Mouse (Mus musculus) ES-E14 (cell line): ENCODE data around the gene Fcgr4. TPM values are rescaled to one million over a fixed set of nuclear protein-coding genes. Genes with fewer than 3 reads are reported as not detected.
"Not testable (repeated sequence)": the region's sequence is repeated elsewhere in the genome, so short reads cannot be mapped to it uniquely, and the experiment has no call there.

Experiments used
- DNase-seq: peaks from one replicate; pipeline ENCODE4 v3.0.0-alpha.2; 2013; ENCODE audit warnings: low read depth, low spot score
- H3K27ac ChIP-seq: 2 replicates; pipeline ENCODE4 v1.5.1; 2012; ENCODE audit warnings: low read depth, mild to moderate bottlenecking, low read length, moderate library complexity, mixed read lengths; ENCODE audit not compliant: poor library complexity, insufficient read depth, severe bottlenecking
- H3K36me3 ChIP-seq: 2 replicates; pipeline ENCODE4 v1.6.1; 2012; ENCODE audit warnings: mild to moderate bottlenecking, low read length, moderate library complexity, mixed read lengths; ENCODE audit not compliant: control insufficient read depth, poor library complexity, insufficient read depth, severe bottlenecking
- H3K4me1 ChIP-seq, 2 experiments: fragments of 150-350 bp in 1 of 2; sonication (generic) in 1 of 2; 2 replicates each; pipeline ENCODE4 v1.6.1; 2012; ENCODE audit warnings: low read length in 2 of 2, mild to moderate bottlenecking in 1 of 2, mixed read lengths in 1 of 2; ENCODE audit not compliant: control insufficient read depth in 2 of 2, insufficient read depth in 2 of 2, poor library complexity in 1 of 2
- H3K4me3 ChIP-seq, 2 experiments: fragments of 150-350 bp in 1 of 2; sonication (generic) in 1 of 2; 2 replicates each; pipeline ENCODE4 v1.5.1; 2012; ENCODE audit warnings: low read length in 2 of 2, low read depth in 1 of 2, mild to moderate bottlenecking in 1 of 2, mixed read lengths in 1 of 2; ENCODE audit not compliant: insufficient read depth in 1 of 2, poor library complexity in 1 of 2, severe bottlenecking in 1 of 2
- H3K9ac ChIP-seq: 2 replicates; pipeline ENCODE4 v1.6.1; 2012; ENCODE audit warnings: low read depth, mild to moderate bottlenecking, low read length, mixed read lengths; ENCODE audit not compliant: poor library complexity, insufficient read depth, severe bottlenecking
- H3K9me3 ChIP-seq: fragments of 150-350 bp; sonication (generic); 2 replicates; pipeline ENCODE4 v1.6.1; 2012; ENCODE audit warnings: low read depth, mild to moderate bottlenecking, low read length; ENCODE audit not compliant: control insufficient read depth, insufficient read depth
- in situ Hi-C, 2 experiments: fragments of 600-800 bp; cut with MboI; formaldehyde crosslinking; loops; one replicate each; pipeline ENCODE4 v1.15.1; 2025; ENCODE audit warnings: low sequenced_read_pairs in 2 of 2, inconsistent platforms in 1 of 2; ENCODE audit not compliant: unreplicated experiment in 2 of 2
- total RNA-seq: library from RNA; depleted of rRNA; stranded (reverse); fragments of 300-350 nt; gene quantifications from 2 replicates; pipeline ENCODE4 v1.2.3, GENCODE M21; 2012

Fcgr4 gene
- total RNA-seq, 1 experiment = 0.49 TPM

- H3K36me3 ChIP-seq, H3K27ac ChIP-seq, H3K4me3 ChIP-seq, H3K4me1 ChIP-seq, DNase-seq, H3K9ac ChIP-seq, in situ Hi-C loops, H3K9me3 ChIP-seq: not testable (repeated sequence)
Measured at GRCm38 (mm10) chr1:171069508-171069907, 50.8 kb downstream of the Fcgr4 start.

DNA sequence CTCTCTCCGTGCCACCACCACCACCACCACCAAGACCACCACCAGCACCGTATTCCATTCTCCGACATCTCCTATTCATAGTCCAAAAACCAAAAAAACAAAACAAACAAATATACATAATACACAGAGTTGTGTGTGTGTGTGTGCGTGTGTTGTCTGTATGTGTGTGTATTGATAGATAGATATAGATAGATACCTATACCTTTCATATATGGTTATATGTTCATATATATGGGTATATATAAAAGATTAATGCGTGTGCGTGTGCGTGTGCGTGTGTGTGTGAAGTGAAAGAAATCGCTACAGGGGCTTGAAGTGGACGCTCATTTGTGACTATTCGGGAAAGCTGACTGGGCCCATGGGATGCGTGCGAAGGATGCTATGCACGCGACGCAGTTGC, 52.2 kb downstream of the Fcgr4 start:
- H3K9ac ChIP-seq, in situ Hi-C loops, DNase-seq, H3K9me3 ChIP-seq, H3K36me3 ChIP-seq, H3K4me1 ChIP-seq, H3K27ac ChIP-seq, H3K4me3 ChIP-seq: not testable (repeated sequence)

DNA sequence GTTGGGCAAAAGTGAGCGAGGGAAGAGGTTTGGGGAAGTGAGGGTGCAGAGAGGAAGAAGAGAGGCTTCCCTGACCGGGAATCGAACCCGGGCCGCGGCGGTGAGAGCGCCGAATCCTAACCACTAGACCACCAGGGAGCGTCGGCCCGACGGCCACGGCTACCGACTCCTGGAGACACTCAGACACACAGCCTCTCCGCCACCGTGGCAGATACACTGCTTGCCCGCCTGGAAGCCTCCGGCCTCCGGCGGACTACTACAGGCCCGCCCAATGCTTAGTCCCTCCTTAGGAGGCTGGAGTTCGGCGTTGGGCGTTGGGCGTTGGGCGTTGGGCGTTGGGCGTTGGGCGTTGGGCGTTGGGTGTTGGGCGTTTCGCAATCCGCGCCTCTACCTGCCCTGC, 53.0 kb downstream of the Fcgr4 start:
- in situ Hi-C loops = not testable (repeated sequence)

DNA sequence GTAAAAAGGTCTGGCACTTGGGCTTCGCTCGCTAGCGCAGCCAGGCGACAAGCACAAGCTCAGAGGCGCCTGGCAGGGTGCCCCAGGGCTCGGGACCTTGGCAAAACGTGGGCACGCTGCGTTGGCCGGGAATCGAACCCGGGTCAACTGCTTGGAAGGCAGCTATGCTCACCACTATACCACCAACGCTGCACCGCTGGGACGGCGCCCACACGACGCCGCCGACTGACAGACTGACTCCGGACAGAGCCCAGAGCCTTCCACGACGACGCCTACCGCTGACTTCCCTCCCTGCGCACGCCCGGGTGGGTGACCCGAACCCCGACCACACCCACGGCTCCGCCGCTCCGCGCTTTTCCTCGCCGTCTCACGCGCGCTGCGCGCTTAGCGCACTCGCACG, 53.5 kb downstream of the Fcgr4 start:
- H3K4me3 ChIP-seq, H3K36me3 ChIP-seq, H3K9me3 ChIP-seq, H3K9ac ChIP-seq, H3K4me1 ChIP-seq, H3K27ac ChIP-seq, in situ Hi-C loops, DNase-seq: not testable (repeated sequence)

More for the DNA sequence above, 53.0 kb downstream of the Fcgr4 start:
- H3K9me3 ChIP-seq, DNase-seq, H3K4me3 ChIP-seq, H3K9ac ChIP-seq, H3K36me3 ChIP-seq, H3K4me1 ChIP-seq, H3K27ac ChIP-seq: not testable (repeated sequence)

DNA sequence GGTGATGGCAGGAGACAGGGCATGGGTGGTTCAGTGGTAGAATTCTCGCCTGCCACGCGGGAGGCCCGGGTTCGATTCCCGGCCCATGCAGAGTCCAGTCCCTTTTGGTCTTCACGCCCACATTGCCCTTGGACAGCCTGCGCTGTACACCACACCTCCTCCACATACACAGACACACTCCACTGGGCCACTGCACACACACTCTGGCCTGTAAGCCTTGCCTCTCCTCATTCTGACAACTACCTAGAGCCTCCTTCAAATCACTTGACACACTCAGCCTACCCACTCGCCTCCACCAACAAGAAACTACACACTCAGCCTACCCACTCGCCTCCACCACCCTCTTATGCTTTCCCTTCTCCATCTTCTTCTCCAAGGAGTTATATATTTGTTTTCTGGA, 55.6 kb downstream of the Fcgr4 start:
- in situ Hi-C loops, H3K9me3 ChIP-seq, H3K9ac ChIP-seq, H3K36me3 ChIP-seq, H3K27ac ChIP-seq, H3K4me1 ChIP-seq, H3K4me3 ChIP-seq: not testable (repeated sequence)
- peak; percentile 46 for DNase-seq

- H3K27ac ChIP-seq, DNase-seq, in situ Hi-C loops, H3K4me1 ChIP-seq, H3K9ac ChIP-seq, H3K9me3 ChIP-seq, H3K4me3 ChIP-seq, H3K36me3 ChIP-seq: not testable (repeated sequence)
Measured at GRCm38 (mm10) chr1:171076176-171076575, 57.5 kb downstream of the Fcgr4 start.

- H3K9me3 ChIP-seq, H3K36me3 ChIP-seq, in situ Hi-C loops, H3K9ac ChIP-seq, H3K4me3 ChIP-seq, DNase-seq, H3K4me1 ChIP-seq, H3K27ac ChIP-seq: not testable (repeated sequence)
Measured at GRCm38 (mm10) chr1:171077192-171077591, 58.5 kb downstream of the Fcgr4 start.

- H3K36me3 ChIP-seq, in situ Hi-C loops, DNase-seq, H3K27ac ChIP-seq, H3K4me1 ChIP-seq, H3K4me3 ChIP-seq, H3K9me3 ChIP-seq, H3K9ac ChIP-seq: not testable (repeated sequence)
Measured at GRCm38 (mm10) chr1:171077955-171078354, 59.2 kb downstream of the Fcgr4 start.

DNA sequence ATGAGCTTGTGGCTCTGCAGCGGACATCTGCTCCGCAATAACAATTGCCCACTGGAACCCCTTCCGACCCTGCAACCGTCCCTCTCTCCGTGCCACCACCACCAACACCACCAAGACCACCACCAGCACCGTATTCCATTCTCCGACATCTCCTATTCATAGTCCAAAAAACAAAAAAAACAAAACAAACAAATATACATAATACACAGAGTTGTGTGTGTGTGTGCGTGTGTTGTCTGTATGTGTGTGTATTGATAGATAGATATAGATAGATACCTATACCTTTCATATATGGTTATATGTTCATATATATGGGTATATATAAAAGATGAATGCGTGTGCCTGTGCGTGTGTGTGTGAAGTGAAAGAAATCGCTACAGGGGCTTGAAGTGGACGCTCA, 59.7 kb downstream of the Fcgr4 start:
- H3K36me3 ChIP-seq, H3K4me3 ChIP-seq, H3K4me1 ChIP-seq, H3K27ac ChIP-seq, H3K9ac ChIP-seq, in situ Hi-C loops, H3K9me3 ChIP-seq, DNase-seq: not testable (repeated sequence)
